Mouse (Mus musculus) duodenum, adult 2 months (tissue): ENCODE data around the gene Olfr974. TPM values are rescaled to one million over a fixed set of nuclear protein-coding genes. Genes with fewer than 3 reads are reported as not detected.

Experiments
- polyA plus RNA-seq: library from polyadenylated mRNA; depleted of rRNA; stranded (reverse); fragments of >200 nt; gene quantifications from 2 replicates; pipeline ENCODE4 v1.2.3, GENCODE M21; 2012; ENCODE audit warnings: low replicate concordance; rRNA removed

Olfr974 gene
- polyA plus RNA-seq: not detected in 2 replicates

GRCm38 (mm10) chr9:39937201-39937600, at the start of gene Olfr974:
Gene Olfr974, plus strand, starts transcription at chr9:39937501.

GRCm38 (mm10) chr9:39907036-39907435, 30.3 kb upstream of the Olfr974 start, which contains the start of gene Olfr229:
Gene Olfr229, plus strand, starts transcription at chr9:39907336.

GRCm38 (mm10) chr9:39951946-39952345, 14.6 kb downstream of the Olfr974 start, which contains the start of gene Olfr975:
Gene Olfr975, minus strand, starts transcription at chr9:39952046.

GRCm38 (mm10) chr9:39961033-39961432, 23.7 kb downstream of the Olfr974 start, which contains the start of gene Olfr976:
Gene Olfr976, minus strand, starts transcription at chr9:39961133.

GRCm38 (mm10) chr9:39991813-39992212, 54.5 kb downstream of the Olfr974 start, which contains the start of gene Olfr978:
Gene Olfr978, plus strand, starts transcription at chr9:39992113.

Other genes with a start within 250 kb of the Olfr974 start
- not detected in 2 replicates for gene Olfr149, start 230.4 kb upstream of the Olfr974 start, polyA plus RNA-seq
- gene Olfr965, start 226.1 kb upstream of the Olfr974 start, polyA plus RNA-seq: not detected in 2 replicates
- gene Olfr150, start 206.5 kb upstream of the Olfr974 start, polyA plus RNA-seq: not detected in 2 replicates
- gene Olfr967, start 191.3 kb upstream of the Olfr974 start, polyA plus RNA-seq: not detected in 2 replicates
- gene Olfr968, start 154.2 kb upstream of the Olfr974 start, polyA plus RNA-seq: not detected in 2 replicates
- gene Olfr969, start 146.6 kb upstream of the Olfr974 start, polyA plus RNA-seq: not detected in 2 replicates
- gene Olfr970, start 128.6 kb upstream of the Olfr974 start, polyA plus RNA-seq: not detected in 2 replicates
- not detected in 2 replicates for gene Olfr971, start 100.6 kb upstream of the Olfr974 start, polyA plus RNA-seq
- gene Olfr972, start 71.1 kb upstream of the Olfr974 start, polyA plus RNA-seq: not detected in 2 replicates
- not detected in 2 replicates for gene Olfr229, start 30.2 kb upstream of the Olfr974 start, polyA plus RNA-seq
- gene Olfr975, start 14.5 kb downstream of the Olfr974 start, polyA plus RNA-seq: not detected in 2 replicates
- not detected in 2 replicates for gene Olfr976, start 23.6 kb downstream of the Olfr974 start, polyA plus RNA-seq
- not detected in 2 replicates for gene Olfr978, start 54.6 kb downstream of the Olfr974 start, polyA plus RNA-seq
- not detected in 2 replicates for gene Olfr979, start 66.0 kb downstream of the Olfr974 start, polyA plus RNA-seq
- not detected in 2 replicates for gene Olfr980, start 72.1 kb downstream of the Olfr974 start, polyA plus RNA-seq
- not detected in 2 replicates for gene Olfr981, start 84.0 kb downstream of the Olfr974 start, polyA plus RNA-seq
- gene Olfr982, start 136.3 kb downstream of the Olfr974 start, polyA plus RNA-seq: not detected in 2 replicates
- gene Olfr983, start 156.1 kb downstream of the Olfr974 start, polyA plus RNA-seq: not detected in 2 replicates
- gene Olfr984, start 176.7 kb downstream of the Olfr974 start, polyA plus RNA-seq: not detected in 2 replicates
- not detected in 2 replicates for gene Olfr985, start 192.7 kb downstream of the Olfr974 start, polyA plus RNA-seq
- not detected in 2 replicates for gene Tmem225, start 210.6 kb downstream of the Olfr974 start, polyA plus RNA-seq
- gene Olfr986, start 243.4 kb downstream of the Olfr974 start, polyA plus RNA-seq: not detected in 2 replicates